Mouse (Mus musculus) heart, adult 10 weeks (tissue): Measurements from ENCODE around the gene Scg3. TPM values are rescaled to one million over a fixed set of nuclear protein-coding genes. Genes with fewer than 3 reads are reported as not detected.

ENCODE experiments used
- polyA plus RNA-seq: library from polyadenylated mRNA; stranded (reverse); fragments of 350-450 nt; fragmentation: Illumina TruSeq; extraction: RNeasy Lipid Tissue Mini Kit (QIAGEN cat#74804); gene quantifications from one replicate; pipeline ENCODE4 v1.2.3, GENCODE M21; 2014; ENCODE audit warnings: low read depth, low replicate concordance

Scg3 gene
- polyA plus RNA-seq = 0.37 TPM

DNA sequence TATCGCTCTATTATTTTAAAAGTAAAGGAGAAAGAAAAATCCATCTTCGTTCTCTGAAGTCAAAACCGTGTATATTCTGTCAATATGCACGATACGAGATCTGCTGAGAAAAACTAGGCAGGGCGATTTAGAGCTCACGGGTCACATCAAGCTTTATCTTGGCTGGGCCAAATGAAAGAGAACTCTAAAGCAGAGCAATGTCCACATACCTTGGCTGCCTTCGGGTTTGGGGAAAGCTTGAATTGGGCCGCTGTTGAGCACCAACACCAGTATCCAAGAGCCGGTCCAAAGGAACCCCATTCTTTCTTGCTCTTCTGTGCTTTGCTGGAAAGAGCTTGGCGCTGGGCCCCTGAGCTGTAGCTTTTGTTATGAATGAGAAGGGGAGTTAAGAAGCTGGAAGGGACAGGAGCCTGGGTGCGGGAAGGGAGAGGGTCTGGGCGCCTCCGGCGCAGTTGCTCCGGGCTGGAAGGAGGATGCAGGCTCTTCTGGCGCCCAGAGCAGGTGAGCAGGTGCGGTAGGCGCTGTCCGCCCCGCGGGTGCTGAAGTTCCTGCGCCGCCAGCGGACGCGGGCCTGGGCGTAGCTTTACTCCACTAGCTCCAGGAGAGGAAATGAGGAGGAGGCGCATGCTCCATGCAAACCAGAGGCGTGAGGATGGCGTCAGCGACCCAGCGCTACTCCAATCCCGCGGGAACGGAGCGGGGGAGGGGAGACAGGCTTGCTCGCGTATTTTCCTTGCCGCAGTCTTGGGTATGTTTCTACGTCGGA is at the start of gene Scg3:
TSS of gene Scg3 (minus strand) at position 631 of the 766 bp plus-strand sequence.

DNA sequence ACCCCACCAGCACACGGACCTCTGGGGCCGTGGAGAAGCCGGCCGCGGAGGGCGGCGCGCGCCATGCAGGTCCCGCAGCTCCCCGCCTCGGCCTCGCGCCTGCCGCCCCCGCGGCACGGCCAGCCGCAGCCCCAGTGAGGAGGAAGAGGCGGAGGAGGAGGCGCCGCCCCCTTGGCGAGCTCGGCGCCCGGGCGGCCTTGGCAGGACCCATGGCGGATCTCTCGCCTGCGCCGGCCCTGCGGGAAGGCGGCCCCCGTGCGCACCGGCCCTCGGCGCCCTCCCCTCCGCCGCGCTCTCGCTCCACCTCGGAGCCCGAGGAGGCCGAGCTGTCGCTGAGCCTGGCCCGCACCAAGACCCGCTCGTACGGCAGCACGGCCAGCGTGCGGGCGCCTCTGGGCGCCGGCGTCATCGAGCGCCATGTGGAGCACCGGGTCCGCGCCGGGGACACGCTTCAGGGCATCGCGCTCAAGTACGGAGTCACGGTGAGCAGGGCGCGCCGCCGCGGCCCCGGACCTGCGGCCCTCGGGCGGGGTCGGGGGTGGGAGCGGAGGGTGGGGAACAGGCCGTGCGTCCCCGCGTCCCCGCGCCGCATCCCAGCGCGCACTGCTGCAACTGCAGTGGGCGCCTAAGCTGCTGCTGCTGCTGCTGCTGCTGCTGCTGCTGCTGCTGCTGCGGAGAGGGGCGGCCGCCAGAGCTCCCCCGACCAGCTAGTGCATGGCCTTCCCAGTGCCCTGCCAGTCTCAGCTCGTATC is 58.1 kb downstream of the Scg3 start, which contains the start of gene Lysmd2:
TSS of gene Lysmd2 (plus strand) at position 186 of the 752 bp plus-strand sequence.

DNA sequence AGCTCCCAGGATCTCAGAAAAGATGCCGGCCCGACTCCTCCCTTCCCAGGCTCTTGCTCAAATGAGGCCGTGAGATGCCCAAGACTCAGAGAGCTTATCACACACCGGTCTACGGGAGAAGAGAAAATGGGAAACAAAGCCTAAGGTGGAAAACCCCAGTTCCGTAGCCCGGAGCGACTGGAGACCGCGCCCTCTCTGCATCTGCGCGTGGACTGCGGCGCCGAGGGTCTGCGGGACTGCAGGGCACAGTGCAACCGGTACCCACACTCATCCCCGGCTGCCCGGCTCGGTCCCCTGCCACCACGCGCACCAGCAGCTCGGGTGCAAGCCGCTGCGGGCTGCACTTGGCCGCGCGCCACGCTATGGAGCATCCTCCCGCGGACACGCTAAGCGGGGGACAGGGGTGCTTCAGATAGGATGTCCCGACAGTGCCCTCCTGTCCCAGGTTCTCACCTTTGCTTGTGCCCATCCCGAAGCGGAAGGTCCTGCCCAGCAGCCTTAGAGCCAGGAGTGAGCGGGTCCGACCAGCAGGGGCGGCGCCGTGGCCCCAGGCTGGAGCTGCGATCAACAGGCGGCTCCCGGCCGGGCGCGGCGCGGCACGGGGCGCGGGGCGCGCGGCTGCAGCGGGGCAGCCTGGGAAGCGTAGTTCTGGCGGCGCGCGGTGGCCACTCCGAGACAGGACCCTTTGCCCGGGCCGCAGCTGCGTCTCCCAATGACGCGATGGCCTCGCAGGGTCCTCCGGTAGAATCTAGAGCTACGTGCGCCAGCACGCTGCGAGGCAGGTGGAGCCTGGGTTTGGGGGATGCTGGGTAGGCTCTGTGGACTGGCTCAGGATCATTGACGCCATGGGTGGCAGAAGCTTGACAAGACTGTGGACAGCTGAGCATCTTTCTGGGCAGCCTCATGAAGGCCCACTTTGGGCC is 73.0 kb downstream of the Scg3 start, which contains the start of gene Tmod2:
TSS of gene Tmod2 (minus strand) at position 755 of the 923 bp plus-strand sequence.

Other genes starting within 250 kb of the Scg3 start
- 22.4 TPM for gene Leo1, start 242.5 kb downstream of the Scg3 start, polyA plus RNA-seq
- 36.7 TPM for gene Tmod3, start 124.4 kb downstream of the Scg3 start, polyA plus RNA-seq
- 2.0 TPM for gene Tmod2, start 72.7 kb downstream of the Scg3 start, polyA plus RNA-seq
- gene Lysmd2, start 58.3 kb downstream of the Scg3 start, polyA plus RNA-seq = 17.2 TPM
- gene Bmp5, start 91.3 kb upstream of the Scg3 start, polyA plus RNA-seq = 1.3 TPM